Mouse (Mus musculus) cerebellum, adult 11-12 months (tissue): Measurements from ENCODE around the gene Acot12.

Experiments
- DNase-seq: peaks from one replicate; pipeline ENCODE4 v3.0.0; 2022

The Acot12 gene

DNA sequence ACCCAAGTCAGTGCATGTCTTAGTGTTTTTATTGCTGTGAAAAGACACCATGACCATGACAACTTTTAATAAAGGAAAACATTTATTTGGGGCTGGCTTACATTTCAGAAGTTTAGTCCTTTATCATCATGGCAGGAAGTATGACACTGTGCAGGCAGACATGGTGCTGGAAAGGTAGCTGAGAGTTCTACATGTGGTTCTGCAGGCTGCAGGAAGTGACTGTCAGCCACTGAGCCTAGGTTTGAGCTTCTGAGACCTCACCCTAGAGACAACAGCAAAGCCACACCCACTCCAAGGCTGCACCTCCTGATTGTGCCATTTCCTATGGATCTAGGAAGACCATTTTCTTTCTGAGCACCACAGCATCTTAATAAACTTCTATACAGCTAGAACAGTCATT lies 86.6 kb downstream of the Acot12 start:
- no peak for DNase-seq
